Mouse (Mus musculus) liver, adult 2 months (tissue): Measurements from ENCODE around the gene Tsfm. TPM values are rescaled to one million over a fixed set of nuclear protein-coding genes. Genes with fewer than 3 reads are reported as not detected.

Experiments used
- DNase-seq: peaks from one replicate; pipeline ENCODE4 v3.0.0-alpha.2; 2011; ENCODE audit warnings: low read depth, low spot score; ENCODE audit errors: extremely low read depth
- H3K27ac ChIP-seq: fragments of 200-500 bp; replicated peaks from 2 replicates; pipeline ENCODE4 v1.5.1; 2012; ENCODE audit warnings: low read depth, mild to moderate bottlenecking, control low read depth, inconsistent platforms, low read length; ENCODE audit not compliant: insufficient read depth
- H3K27me3 ChIP-seq: fragments of 200-500 bp; 2 replicates; pipeline ENCODE4 v1.6.1; 2012; ENCODE audit warnings: mild to moderate bottlenecking, moderate library complexity, low read length, inconsistent platforms; ENCODE audit not compliant: control insufficient read depth, insufficient read depth
- H3K36me3 ChIP-seq: fragments of 200-500 bp; 2 replicates; pipeline ENCODE4 v1.6.1; 2012; ENCODE audit warnings: low read length, inconsistent platforms; ENCODE audit not compliant: control insufficient read depth, insufficient read depth
- H3K4me1 ChIP-seq: fragments of 200-500 bp; 2 replicates; pipeline ENCODE4 v1.6.1; 2011; ENCODE audit warnings: low read length; ENCODE audit not compliant: control insufficient read depth, insufficient read depth
- H3K4me3 ChIP-seq: fragments of 200-500 bp; 2 replicates; pipeline ENCODE4 v1.5.1; 2011; ENCODE audit warnings: low read depth, mild to moderate bottlenecking, control low read depth, low read length, moderate library complexity; ENCODE audit not compliant: insufficient read depth
- H3K79me2 ChIP-seq: fragments of 200-500 bp; 2 replicates; pipeline ENCODE4 v1.6.1; 2012; ENCODE audit warnings: inconsistent platforms, mild to moderate bottlenecking, low read length, moderate library complexity; ENCODE audit not compliant: control insufficient read depth, insufficient read depth
- H3K9ac ChIP-seq: fragments of 200-500 bp; 2 replicates; pipeline ENCODE4 v1.6.1; 2012; ENCODE audit warnings: low read depth, mild to moderate bottlenecking, control low read depth, inconsistent platforms, low read length
- CTCF ChIP-seq: fragments of 200-500 bp; IDR thresholded peaks from 2 replicates; pipeline ENCODE4 v1.5.1; 2011; ENCODE audit warnings: low read depth, low read length, control low read depth
- POLR2A ChIP-seq: fragments of 200-500 bp; IDR thresholded peaks from 2 replicates; pipeline ENCODE4 v1.6.1; 2011; ENCODE audit warnings: low read length, control low read depth; ENCODE audit not compliant: insufficient read depth; ENCODE audit errors: extremely low read depth
- WGBS: fragments of 180-500 bp; shearing (Covaris S2); methylation state at CpG from one replicate; pipeline ENCODE4 v1.1.7; 2018; 5-methylcytosine and 5-hydroxymethylcytosine counted together
- polyA plus RNA-seq: library from polyadenylated mRNA; depleted of rRNA; stranded (reverse); fragments of >200 nt; gene quantifications from 2 replicates; pipeline ENCODE4 v1.2.3, GENCODE M21; 2012
- total RNA-seq: library from RNA; depleted of rRNA; stranded (reverse); fragments of >200 nt; gene quantifications from 2 replicates; pipeline ENCODE4 v1.2.3, GENCODE M21; 2014

The Tsfm gene
- total and polyA plus RNA-seq, 2 experiments, result 17.4 to 21.6 TPM

DNA sequence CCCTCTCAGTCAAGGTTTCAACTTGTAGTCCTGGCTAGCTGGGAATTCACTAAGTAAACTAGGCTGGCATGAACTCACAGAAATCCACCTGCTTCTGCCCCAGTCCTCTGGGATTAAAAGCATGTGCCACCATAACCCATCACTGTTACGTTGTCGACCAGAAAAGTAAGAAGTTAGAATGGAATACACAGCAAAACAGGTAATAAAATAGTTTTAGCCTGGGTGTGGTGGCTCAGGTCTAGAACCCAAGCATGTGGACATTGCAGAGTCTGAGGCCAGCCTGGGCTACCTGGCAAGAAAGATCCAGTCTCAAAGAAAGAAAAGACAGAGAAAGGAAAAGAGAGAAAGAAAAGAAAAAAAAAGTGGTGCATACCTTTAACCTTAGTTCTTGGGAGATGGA is 30.9 kb upstream of the Tsfm start:
- Histone ChIP-seq H3K36me3 (peaks cover 6% of the 10 kb centered on the region; the same call in 1 of the 2 replicates), H3K27ac (no peak overlapping the region), H3K4me1 (peaks cover 7% of the 10 kb centered on the region; the same call in 1 of the 2 replicates), H3K4me3 (no peak overlapping the region), H3K27me3 (no peaks in the 10 kb centered on the region), H3K79me2 (peaks cover 5% of the 10 kb centered on the region; the same call in 1 of the 2 replicates), H3K9ac (no peak overlapping the region)
- WGBS, result 83% methylated on average over 2 of the region's 2 CpGs
- TF ChIP-seq POLR2A, result no peak
- no peak for DNase-seq

DNA sequence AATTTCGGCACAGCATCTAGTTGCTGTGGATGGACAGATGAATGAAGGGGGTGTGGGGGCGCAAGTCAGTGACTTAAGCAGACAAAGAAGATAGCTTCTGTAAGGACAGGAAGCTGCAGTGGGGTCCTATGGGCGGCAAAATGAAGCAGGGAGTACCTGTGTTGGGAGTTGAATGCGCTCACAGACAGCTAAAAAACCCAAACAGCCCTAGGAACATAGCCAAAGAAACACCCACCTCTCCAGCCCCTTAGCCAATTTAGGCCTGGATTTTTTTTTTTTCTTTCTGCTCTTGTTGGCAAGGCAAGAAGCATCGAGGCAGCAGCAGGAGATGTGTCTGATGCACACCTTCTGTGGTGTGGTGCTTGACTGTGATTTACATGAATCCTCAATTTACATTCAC is 30.4 kb upstream of the Tsfm start:
- H3K27ac ChIP-seq, result no peak overlapping the region
- peaks cover 4% of the 10 kb centered on the region; the same call in 1 of the 2 replicates for H3K36me3 ChIP-seq
- WGBS, result 80% methylated on average over 5 of the region's 5 CpGs
- no peak overlapping the region for H3K9ac ChIP-seq
- DNase-seq, result no peak
- peaks cover 2% of the 10 kb centered on the region; the same call in 1 of the 2 replicates for H3K27me3 ChIP-seq
- peaks cover 5% of the 10 kb centered on the region; the same call in 1 of the 2 replicates for H3K79me2 ChIP-seq
- peaks cover 5% of the 10 kb centered on the region; the same call in 1 of the 2 replicates for H3K4me1 ChIP-seq
- TF ChIP-seq CTCF (no peak), POLR2A (no peak)
- no peak overlapping the region for H3K4me3 ChIP-seq

DNA sequence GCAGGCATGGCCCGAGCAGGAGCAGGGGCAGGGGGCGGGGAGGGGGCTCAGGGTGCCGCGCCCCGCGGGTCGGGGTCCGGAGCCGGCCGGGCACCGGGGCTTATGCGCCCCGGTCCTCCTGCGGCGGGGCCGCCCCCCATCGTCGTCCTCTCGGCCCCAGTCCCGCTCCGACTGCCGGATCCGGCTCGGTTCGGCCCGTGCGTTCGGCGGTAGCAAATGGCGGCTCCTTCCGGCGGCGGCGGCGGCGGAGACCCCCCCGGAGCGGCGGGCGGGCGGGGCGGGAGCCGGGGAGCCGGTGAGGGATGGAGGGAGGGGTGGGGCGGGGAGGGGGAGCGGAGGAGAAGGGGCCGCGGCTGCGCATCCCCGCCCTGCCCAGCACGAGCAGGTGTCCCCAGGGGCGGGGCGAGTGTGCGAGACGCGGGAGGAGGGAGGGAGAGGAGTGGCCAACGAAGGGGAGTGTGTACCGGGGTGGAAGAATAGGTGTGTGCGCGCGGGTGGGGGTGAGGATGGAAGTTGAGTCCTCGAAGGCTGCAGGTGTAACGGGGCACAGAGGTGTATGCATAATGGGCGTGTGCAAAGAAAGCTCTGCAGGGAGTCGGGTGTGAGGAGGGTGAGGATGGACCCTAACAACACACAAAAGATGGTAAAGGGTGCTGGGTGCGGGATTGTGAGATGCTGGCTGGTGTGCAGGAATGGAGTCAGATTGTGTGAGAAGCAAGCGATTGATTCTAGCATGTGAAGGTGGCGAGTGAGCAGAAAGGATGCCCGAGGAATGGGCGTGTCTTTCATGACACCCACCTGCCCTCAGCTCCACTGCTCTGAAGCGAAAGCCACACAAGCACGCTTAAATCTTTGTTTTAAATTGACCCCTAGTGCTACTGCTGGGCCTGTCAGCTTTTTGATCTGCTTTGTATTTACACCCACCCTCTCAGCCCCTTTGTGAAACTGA is 29.6 kb upstream of the Tsfm start, which contains the start of gene March9:
Gene March9 (minus strand): TSS at position 217 of the 949 bp plus-strand sequence.
- H3K4me1 ChIP-seq, result peaks cover 5% of the 10 kb centered on the region; the same call in 1 of the 2 replicates
- peak within 1 kb of the TSS; percentile 67 for H3K9ac ChIP-seq
- peaks cover 2% of the 10 kb centered on the region; the same call in 1 of the 2 replicates for H3K27me3 ChIP-seq
- no peak for TF ChIP-seq POLR2A
- no peak for TF ChIP-seq CTCF
- no peak within 1 kb of the TSS for H3K27ac ChIP-seq
- 4% methylated on average over 49 of the region's 72 CpGs for WGBS
- H3K79me2 ChIP-seq, result peaks cover 5% of the 10 kb centered on the region; the same call in 1 of the 2 replicates
- H3K36me3 ChIP-seq, result peaks cover 2% of the 10 kb centered on the region; the same call in 1 of the 2 replicates
- DNase-seq, result no peak
- peak within 1 kb of the TSS; percentile 68 for H3K4me3 ChIP-seq

DNA sequence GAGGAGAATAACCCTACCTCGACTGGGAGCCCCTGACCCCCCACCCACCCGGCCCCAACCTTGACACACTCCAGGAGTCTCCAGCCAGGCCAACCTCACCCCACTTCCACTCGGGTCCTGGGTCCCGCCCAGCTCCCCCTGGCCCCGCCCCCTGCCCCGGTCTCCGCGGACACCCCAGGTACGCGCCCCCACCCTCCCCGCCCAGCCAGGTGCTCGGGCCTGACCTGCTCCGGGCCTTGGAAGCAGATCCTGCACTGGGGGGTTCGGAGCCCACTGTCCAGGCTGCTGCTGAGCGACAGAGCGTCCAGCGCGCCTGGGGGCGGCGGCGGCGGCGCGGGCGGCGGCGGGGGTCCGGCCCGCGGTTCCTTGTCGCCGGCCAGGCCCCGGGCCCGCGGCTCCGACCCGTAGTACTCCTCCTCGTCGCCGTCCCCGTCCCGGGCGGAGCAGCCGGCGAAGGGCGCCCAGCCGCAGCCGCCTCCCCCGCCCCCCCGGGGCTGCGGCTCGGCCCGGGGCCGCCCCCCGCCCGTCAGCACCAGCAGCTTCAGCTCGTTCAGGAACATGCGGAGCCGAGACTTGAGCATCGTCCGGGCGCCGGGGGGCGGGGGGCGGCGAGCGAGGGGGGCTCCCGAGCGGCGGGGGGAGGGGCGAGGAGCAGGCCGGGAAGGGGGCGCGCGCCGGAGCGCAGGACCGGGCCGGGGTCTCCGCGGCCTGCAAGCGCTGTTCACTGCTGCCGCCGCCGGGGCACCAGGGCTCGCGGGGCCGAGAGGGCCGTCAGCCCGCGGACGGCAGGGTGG is 28.7 kb upstream of the Tsfm start:
- Histone ChIP-seq H3K27ac (no peak overlapping the region), H3K4me1 (peaks cover 3% of the 10 kb centered on the region; the same call in 1 of the 2 replicates), H3K27me3 (peaks cover 2% of the 10 kb centered on the region; the same call in 1 of the 2 replicates), H3K79me2 (peaks cover 3% of the 10 kb centered on the region; the same call in 1 of the 2 replicates), H3K4me3 (peak overlapping the region; percentile 68), H3K9ac (peak overlapping the region; percentile 67), H3K36me3 (no peaks in the 10 kb centered on the region)
- DNase-seq, result no peak
- WGBS, result 3% methylated on average over 79 of the region's 92 CpGs
- TF ChIP-seq CTCF (no peak), POLR2A (no peak)

DNA sequence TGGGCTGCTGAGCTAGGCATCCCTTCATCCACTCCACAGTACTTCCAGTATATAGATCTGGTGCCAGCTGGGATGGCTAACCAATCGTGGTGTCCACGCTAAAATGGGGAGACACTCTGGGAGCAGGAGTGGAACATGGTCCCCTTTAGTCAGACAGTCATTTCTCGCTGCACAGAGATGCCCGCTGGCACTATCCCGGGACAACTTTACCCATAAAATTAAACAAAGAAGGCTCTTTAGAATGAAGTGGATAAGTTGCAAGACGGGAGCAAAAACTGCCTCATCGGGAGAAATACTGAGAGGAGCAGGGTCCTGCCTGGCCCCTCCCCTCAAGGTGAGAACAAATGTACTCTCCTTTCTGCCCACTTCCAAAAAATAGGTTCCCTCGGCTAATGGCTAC is 28.1 kb upstream of the Tsfm start:
- H3K9ac ChIP-seq, result no peak overlapping the region
- peaks cover 2% of the 10 kb centered on the region; the same call in 1 of the 2 replicates for H3K27me3 ChIP-seq
- H3K79me2 ChIP-seq, result no peaks in the 10 kb centered on the region; the same call in 1 of the 2 replicates
- no peaks in the 10 kb centered on the region for H3K4me1 ChIP-seq
- no peak for DNase-seq
- H3K4me3 ChIP-seq, result no peak overlapping the region
- H3K27ac ChIP-seq, result no peak overlapping the region
- TF ChIP-seq CTCF (no peak), POLR2A (no peak)
- 11% methylated on average over 8 of the region's 8 CpGs for WGBS
- H3K36me3 ChIP-seq, result no peaks in the 10 kb centered on the region
